ENCODE assay signal across 10 mouse cellular contexts in genomic region chr19:7180756-7181405, GRCm38 (mm10). TPM values are rescaled to one million over a fixed set of nuclear protein-coding genes. Genes with fewer than 3 reads are reported as not detected.
DNase-seq lines count a peak whose midpoint lies in the region; ATAC-seq and TF ChIP-seq lines count a peak whose summit lies in the region.
"Had no signal": no experiment of that assay in that cellular context is flagged by ENCODE, and none has a peak within 500 bp of the region (broad histone marks: within the 10 kb centered on the region; RNA-seq: fewer than 3 reads in every experiment).

No protein-coding gene starts in this region.

- H3K27ac ChIP-seq in midbrain, postnatal 0 days (ENCODE audit: low read depth, low read length) = no peak overlapping the region
- no peak overlapping the region for H3K27ac ChIP-seq in midbrain, embryonic 11.5 days (ENCODE audit: low read depth, low read length)
- H3K27ac ChIP-seq: liver, embryonic 14.5 days had no signal

- peak; percentile 34 for DNase-seq in gastrocnemius, postnatal 14 days
- DNase-seq in gastrocnemius, postnatal 36 days = no peak
- peak; percentile 62 for DNase-seq in midbrain, postnatal 0 days (ENCODE audit: low spot score)
- DNase-seq in midbrain, embryonic 11.5 days (ENCODE audit: low spot score, missing footprints) = no peak
- peak; percentile 66 to 74 for DNase-seq in cerebellum, postnatal 25 days
- peak; percentile 44 for DNase-seq in lung, postnatal 25 days (ENCODE audit: low spot score)
- DNase-seq in urinary bladder, adult 18-20 months (ENCODE audit: low spot score in 2 of 2) = no peak
- DNase-seq: retina, postnatal 1 day had no signal

- H3K4me1 ChIP-seq in midbrain, postnatal 0 days (ENCODE audit: insufficient read depth, low read length) = peaks cover 7% of the 10 kb centered on the region; the same call in 1 of the 2 replicates
- H3K4me1 ChIP-seq in midbrain, embryonic 11.5 days (ENCODE audit: control insufficient read depth, insufficient read depth, low read length) = peaks cover 21% of the 10 kb centered on the region

- H3K9me3 ChIP-seq in midbrain, postnatal 0 days (ENCODE audit: low read length) = no peaks in the 10 kb centered on the region
- H3K9me3 ChIP-seq in midbrain, embryonic 11.5 days (ENCODE audit: control insufficient read depth, low read length) = no peaks in the 10 kb centered on the region

- no peaks in the 10 kb centered on the region for H3K36me3 ChIP-seq in midbrain, postnatal 0 days (ENCODE audit: insufficient read depth, low read length)
- H3K36me3 ChIP-seq in midbrain, embryonic 11.5 days (ENCODE audit: control insufficient read depth, insufficient read depth, low read length) = no peaks in the 10 kb centered on the region

- ATAC-seq in midbrain, postnatal 0 days (ENCODE audit: low FRiP score) = no peak
- no peak for ATAC-seq in midbrain, embryonic 11.5 days (ENCODE audit: low FRiP score)
- ATAC-seq: intestine, postnatal 0 days had no signal

- H3K27me3 ChIP-seq in midbrain, postnatal 0 days (ENCODE audit: insufficient read depth, low read length) = 0 out of 2 replicates have a peak, but pooled peaks cover 3% of the 10 kb centered on the region
- peaks cover 14% of the 10 kb centered on the region; the same call in 1 of the 2 replicates for H3K27me3 ChIP-seq in midbrain, embryonic 11.5 days (ENCODE audit: control insufficient read depth, insufficient read depth, low read length)

- no peak for TF ChIP-seq CTCF in midbrain, postnatal 0 days (IDR thresholded peaks at IDR 0.05)

- H3K4me3 ChIP-seq in midbrain, postnatal 0 days (ENCODE audit: low read depth, low read length) = no peak overlapping the region
- H3K4me3 ChIP-seq in midbrain, embryonic 11.5 days (ENCODE audit: low read depth, low read length) = no peak overlapping the region

- H3K9ac ChIP-seq in midbrain, postnatal 0 days (replicated peaks; ENCODE audit: low read length, poor library complexity, severe bottlenecking) = no peak overlapping the region
- no peak overlapping the region for H3K9ac ChIP-seq in midbrain, embryonic 11.5 days (ENCODE audit: low read length)
- H3K9ac ChIP-seq: liver, embryonic 14.5 days had no signal

- 71% methylated on average over 8 of the region's 8 CpGs for WGBS in midbrain, postnatal 0 days
- 79% methylated on average over 8 of the region's 8 CpGs for WGBS in midbrain, embryonic 11.5 days

- no peak overlapping the region for H3K4me2 ChIP-seq in midbrain, postnatal 0 days (ENCODE audit: low read depth, low read length, poor library complexity, severe bottlenecking)
- no peak overlapping the region for H3K4me2 ChIP-seq in midbrain, embryonic 11.5 days

- intact Hi-C loops in gastrocnemius, postnatal 14 days (cut with DNase I; ENCODE audit: low total_unique reads) = no loop called here
- intact Hi-C loops in gastrocnemius, postnatal 36 days (cut with DNase I) = no loop called here

RNA-seq across cellular contexts. Expression of gene Otub1, which starts 25.2 kb away (rescaled TPM):
- 10 to 100 TPM; 52.6 to 62.6 TPM for total RNA-seq in gastrocnemius, postnatal 14 days (2021)
- 10 to 100 TPM; 45.4 to 49.9 TPM for total RNA-seq in gastrocnemius, postnatal 36 days (2021)
- 236 and 242 TPM in 2 replicates for total RNA-seq in midbrain, postnatal 0 days (2014; rRNA removed)
- polyA plus RNA-seq in midbrain, postnatal 0 days (2015; fragmentation: Nextera tagmentation; extraction: Ambion mirVana) = 257 and 277 TPM in 2 replicates
- 241 and 252 TPM in 2 replicates for polyA plus RNA-seq in midbrain, embryonic 11.5 days (2014; fragmentation: Nextera tagmentation; extraction: Ambion mirVana)

RNA-seq across cellular contexts. Expression of gene Cox8a, which starts 36.5 kb away (rescaled TPM):
- total RNA-seq in gastrocnemius, postnatal 14 days (2021) = 100 to 1,000 TPM; 167 TPM
- total RNA-seq in gastrocnemius, postnatal 36 days (2021) = 10 to 100 TPM; 80.2 to 87.0 TPM
- total RNA-seq in midbrain, postnatal 0 days (2014; rRNA removed) = 1,114 and 1,471 TPM in 2 replicates
- 1,645 and 1,756 TPM in 2 replicates for polyA plus RNA-seq in midbrain, postnatal 0 days (2015; fragmentation: Nextera tagmentation; extraction: Ambion mirVana)
- 730 and 757 TPM in 2 replicates for polyA plus RNA-seq in midbrain, embryonic 11.5 days (2014; fragmentation: Nextera tagmentation; extraction: Ambion mirVana)

Comparison
In these comparisons a context has a peak if more than half of its experiments do, and no peak if none do; other contexts are left out.
1. DNase-seq: peak in gastrocnemius, postnatal 14 days (single experiment), midbrain, postnatal 0 days (single experiment), cerebellum, postnatal 25 days (2 of 2) and lung, postnatal 25 days (single experiment); none in gastrocnemius, postnatal 36 days (0 of 2), midbrain, embryonic 11.5 days (single experiment) and urinary bladder, adult 18-20 months (0 of 2).